Mouse (Mus musculus) ovary, postnatal 36 days (tissue): ENCODE data around the gene Obox8.

Experiments
- DNase-seq: peaks from one replicate; pipeline ENCODE4 v3.0.0; 2022; ENCODE audit warnings: low spot score, mixed read lengths

Gene Obox8

GRCm38 (mm10) chr7:14333457-14333856, at the start of gene Obox8:
Gene Obox8 (minus strand): TSS chr7:14333557.
- no peak for DNase-seq

- DNase-seq = no peak
These were observed 16.1 kb downstream of the Obox8 start for GRCm38 (mm10) chr7:14317209-14317608.

GRCm38 (mm10) chr7:14308671-14309070, 24.7 kb downstream of the Obox8 start:
- DNase-seq = no peak

GRCm38 (mm10) chr7:14307571-14307970, 25.8 kb downstream of the Obox8 start:
- no peak for DNase-seq
